Mouse (Mus musculus) adrenal gland, postnatal 10 days (tissue): ENCODE measurements at regions not wholly inside any gene's neighbourhood (a gene's known extent, or its start where the extent isn't known, plus 50 kb on each side); places are given as distances from the start of the nearest gene placed in this dataset.

ENCODE experiments used
- DNase-seq: peaks from one replicate; pipeline ENCODE4 v3.0.0; 2021; ENCODE audit warnings: mixed read lengths

DNA sequence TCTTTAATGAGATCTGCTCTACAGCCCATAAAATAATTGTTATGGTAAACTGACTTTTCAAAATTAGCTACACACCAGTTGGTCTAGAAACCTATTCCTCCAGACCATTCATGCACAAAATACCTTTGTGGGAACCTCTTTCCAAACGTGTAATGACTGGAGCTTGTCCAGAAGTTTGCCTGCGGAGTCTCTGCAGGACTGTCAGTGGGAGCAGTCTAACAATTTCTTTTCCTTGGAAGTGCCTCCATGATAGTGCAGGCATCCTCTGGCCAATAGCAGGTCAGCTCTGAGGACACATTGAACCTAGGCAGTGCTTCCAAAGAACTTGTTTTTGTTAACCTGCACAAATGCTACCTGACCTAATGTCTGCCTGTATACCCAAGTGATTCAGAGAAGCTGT, 932.3 kb downstream of the Pcdh9 start:
- DNase-seq: no peak

- DNase-seq: no peak
Measured at GRCm38 (mm10) chr14:92955485-92955884, 935.0 kb downstream of the Pcdh9 start.

DNA sequence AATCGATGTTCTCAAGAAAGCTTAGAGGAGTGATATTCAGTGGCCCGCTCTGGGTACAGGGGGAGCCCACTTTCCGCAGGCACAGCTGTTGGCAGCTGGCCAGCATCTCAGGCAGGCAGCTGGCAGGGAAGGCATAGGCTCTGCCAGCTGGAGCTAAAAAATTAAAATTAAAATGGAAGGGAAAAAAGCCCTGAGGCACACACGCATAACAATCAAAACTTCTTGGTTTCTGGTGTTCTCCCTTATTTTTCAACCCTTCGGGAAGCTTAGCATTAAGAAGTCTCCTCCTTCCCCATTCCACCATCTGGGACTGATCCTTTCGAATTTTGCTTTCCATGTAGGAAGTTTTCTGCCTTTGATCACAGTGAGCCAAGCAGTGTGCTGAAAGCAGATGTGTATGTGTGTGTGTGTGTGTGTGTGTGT, 982.8 kb downstream of the Pcdh9 start:
- peak; percentile 40 for DNase-seq

GRCm38 (mm10) chr14:92874548-92874947, 1015.9 kb downstream of the Pcdh9 start:
- DNase-seq: no peak

- no peak for DNase-seq
Measured at GRCm38 (mm10) chr14:92866462-92866861, 1024.0 kb downstream of the Pcdh9 start.

DNA sequence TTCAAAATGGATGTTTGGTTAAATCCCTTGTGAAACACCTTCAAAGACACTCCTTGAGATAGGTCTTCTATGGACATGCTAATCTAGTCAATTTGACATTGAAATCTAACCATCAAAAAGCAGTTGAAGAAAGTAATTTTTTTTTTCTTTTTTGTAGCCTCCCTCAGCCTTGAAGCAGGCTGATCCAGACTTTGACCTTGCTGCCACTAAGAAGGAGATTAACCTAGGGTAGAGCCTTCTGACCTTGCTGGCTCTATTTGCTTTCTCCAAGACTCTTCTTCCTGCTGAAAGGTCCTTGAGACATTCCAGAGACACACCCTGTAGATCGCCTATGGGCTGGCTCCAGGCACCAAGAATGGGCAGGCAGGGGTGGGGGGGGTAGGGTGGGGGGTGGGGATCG, 1027.5 kb downstream of the Pcdh9 start:
- no peak for DNase-seq

GRCm38 (mm10) chr14:92860723-92861122, 1029.8 kb downstream of the Pcdh9 start:
- no peak for DNase-seq

GRCm38 (mm10) chr14:92833646-92834045, 1056.8 kb downstream of the Pcdh9 start:
- peak; percentile 15 for DNase-seq

DNA sequence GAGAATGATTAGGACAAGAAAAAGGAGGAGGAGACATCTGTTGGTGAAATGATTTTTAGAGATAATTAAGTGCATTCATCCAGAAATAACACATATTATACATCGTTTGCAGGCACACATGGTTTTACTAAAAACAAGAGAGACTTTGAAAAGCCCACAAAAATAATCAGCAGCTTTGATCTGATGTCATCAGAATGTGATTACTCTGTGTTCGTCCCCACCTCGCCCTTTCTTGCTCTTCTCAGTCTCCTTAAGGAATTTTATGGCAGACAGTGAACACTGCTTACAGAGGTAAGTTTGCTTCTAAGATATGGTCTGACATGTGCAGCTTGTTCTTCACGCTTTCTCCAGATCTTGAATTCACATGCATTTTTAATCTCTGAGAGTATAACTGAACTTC, 1061.3 kb downstream of the Pcdh9 start:
- no peak for DNase-seq

DNA sequence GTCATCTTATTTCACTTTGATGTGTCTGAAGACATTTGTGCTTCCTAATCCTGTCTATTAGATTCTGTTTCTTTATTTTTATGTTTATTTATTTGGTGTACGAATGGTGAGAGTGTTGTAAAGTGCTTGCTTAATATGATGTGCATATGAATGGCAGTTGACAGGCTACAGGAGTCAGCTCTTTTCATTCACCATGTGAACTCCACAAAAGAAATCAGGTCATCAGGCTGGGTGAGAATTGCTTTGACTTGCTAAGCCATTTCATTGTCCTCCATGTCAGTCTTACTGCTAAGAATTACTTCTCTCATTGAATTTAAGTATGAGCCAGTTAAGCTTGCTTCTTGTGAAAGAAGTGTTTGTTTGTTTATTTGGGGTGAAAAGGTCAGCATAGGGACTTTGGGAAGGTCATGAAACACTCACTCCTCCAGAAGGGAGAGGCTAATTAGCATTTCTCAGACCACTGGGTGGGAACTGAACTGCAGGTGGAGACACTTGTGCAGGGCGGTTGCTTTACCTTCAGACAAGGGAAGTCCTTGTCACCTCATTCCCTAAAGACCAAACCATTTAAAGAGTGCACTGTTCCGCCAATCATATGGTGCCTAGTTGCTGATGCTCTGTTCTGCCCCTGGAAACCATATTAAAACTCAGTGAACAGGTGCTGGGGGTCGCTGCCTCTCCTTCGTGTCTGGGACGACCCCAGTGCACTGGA, 1063.7 kb downstream of the Pcdh9 start:
- no peak for DNase-seq

DNA sequence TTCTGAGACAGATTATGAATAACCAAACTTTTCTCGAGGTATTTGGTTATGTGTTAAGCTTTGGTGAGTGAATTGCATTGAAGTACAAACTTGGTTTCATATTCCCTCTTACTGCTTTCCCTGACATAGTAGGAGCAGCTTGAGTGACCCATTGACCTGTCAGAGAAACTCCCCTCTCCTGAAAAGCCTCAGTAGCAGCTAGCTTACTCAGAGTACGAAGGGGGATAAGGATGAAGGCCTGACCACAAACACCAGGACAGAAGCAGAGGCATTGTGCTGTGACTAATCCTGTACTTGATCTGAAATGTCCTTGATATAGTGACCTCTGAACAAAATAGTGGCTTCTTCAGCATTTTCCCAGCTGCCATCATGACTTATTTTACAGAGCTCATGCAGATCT, 1070.4 kb downstream of the Pcdh9 start:
- DNase-seq: no peak
